Mouse (Mus musculus): Measurements from ENCODE around the gene Igflr1.
A peak's percentile ranks its signal among the peaks of the same experiment; 100 is the strongest.

Igflr1 gene

DNA sequence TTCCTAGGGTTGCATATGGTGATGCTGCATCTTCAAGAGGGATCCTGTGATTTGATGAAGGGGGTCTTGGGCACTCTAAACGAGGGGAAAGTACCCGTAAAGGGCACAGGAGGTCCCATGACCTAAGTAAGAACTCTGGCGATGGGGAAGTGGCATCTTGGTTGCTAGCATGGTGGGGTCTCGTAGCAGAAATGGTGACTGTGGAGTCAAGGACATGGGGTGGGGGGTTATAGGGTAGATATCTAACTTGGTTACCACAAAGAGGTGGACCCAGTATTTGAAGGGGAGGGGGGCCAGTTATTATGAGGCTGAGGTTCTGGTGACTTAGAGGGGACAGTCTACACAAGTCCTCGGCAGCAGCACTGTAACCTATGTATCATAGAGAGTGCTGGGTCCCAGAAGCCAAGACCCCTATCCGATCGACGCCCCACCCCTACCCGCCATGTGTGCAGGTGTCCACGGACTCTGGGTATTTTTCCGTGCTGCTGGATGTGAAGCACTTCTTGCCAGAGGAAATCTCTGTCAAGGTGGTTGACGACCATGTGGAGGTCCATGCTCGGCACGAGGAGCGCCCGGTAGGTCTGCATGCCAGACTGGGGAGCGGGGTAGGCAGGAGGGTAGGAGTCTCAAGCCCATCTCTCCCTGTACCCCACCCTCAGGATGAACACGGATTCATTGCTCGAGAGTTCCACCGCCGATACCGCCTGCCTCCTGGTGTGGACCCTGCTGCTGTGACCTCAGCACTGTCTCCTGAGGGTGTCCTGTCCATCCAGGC lies 11.2 kb upstream of the Igflr1 start:
- DNase-seq (ENCODE audit: low spot score in 2 of 2): no peak

DNA sequence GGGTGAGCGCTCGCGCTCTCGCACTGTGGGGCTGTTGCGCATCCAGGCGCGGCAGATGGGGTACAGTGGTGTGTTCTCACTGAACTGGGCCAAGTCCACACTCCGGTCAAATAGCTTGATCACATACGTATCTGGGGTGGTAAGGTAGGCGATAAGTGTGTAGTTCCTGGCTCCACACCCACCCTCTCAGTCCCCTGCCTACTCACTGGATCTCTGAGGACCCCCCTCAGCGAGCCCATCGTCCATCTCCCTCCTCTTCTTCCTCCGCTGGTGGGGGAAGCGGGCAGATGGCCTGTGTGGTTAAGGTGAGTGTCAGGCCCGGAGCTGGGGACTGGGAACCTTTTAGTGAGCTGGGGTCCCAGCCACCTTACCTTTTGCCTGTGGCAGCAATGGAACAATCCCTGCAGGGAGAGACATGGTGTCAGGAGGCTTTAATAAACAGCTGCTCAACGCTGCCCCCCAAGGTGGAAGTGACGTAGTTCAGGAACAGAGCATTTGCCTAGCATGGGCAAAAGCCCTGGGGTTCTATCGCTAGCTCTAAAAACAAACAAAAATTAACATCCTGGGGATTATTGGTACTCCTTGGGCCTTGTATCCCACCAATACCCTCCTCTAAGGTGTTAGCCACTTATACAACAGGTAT lies 8.2 kb upstream of the Igflr1 start:
- DNase-seq (ENCODE audit: low spot score in 2 of 2): no peak

DNA sequence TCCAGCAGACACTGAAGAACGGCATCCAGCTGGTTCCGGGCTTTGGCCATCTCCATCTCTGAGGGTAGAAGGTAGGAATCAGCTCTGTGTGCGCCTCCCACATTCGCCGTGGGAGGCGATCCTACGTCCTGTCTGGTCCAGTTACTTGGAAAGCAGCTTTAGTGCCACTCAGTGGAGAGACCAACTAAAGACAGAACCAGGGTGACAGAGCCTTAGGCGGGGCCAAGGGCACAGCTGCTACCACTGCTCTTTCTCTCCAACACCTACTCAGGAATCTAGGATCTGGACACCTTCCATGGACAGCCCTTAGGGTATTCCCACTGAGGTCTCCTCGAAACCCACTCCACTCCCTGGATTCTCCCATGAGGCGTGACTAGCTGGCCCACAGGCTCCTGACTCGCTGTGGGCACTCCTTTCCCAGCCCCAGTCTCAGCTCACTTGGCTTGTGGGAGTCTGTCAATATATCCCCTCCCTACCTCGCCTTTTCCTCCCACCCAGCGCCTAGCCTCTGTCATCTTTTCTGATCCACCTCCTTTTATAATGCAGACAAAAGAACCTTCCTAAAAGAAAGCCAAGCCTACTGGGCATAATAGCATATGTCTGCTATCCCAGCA lies 7.2 kb upstream of the Igflr1 start:
- DNase-seq (ENCODE audit: low spot score in 2 of 2): no peak

DNA sequence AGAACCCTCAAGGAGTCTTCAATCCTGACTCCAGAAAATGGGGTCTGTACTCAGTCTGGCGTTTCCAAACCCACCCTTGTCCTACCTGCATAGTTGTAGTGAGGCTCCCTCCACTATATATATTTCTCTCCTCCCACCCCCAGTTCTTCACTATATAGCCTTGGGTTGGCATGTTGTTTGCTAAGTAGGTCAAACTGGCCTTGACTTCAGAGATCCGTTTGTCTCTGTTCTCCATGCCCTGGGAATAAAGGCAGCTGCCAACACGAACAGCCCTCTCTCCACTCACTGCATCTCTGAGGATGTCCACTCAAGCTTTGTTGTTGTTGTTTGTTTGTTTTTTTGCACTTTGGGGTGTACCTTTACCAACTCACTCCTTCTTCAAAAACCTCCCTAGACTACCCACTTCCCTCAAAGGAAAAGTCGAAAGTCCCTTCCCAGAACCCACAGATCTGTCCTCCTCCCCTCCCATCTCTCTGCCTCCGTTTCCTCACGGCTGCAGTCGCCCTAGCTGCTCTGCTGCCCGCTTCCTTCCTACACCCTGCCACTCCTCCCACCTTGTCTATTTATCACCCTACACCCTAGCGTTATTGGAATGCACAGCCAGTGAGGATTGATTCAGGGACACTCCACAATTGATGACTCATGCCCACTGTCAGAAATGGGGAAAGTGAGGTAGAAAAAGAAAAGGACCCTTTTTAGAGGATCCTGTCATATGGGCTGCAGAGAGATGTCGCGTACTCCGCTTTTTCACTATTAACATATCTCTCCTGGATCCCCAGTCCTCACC lies 6.4 kb upstream of the Igflr1 start:
- no peak for DNase-seq (ENCODE audit: low spot score in 2 of 2)

- peak; percentile 97 to 98 for DNase-seq (ENCODE audit: low spot score in 2 of 2)
Measured at GRCm38 (mm10) chr7:30559443-30559954, 5.7 kb upstream of the Igflr1 start, which contains the start of gene Lin37. Gene Lin37, minus strand, starts transcription at chr7:30559838.

DNA sequence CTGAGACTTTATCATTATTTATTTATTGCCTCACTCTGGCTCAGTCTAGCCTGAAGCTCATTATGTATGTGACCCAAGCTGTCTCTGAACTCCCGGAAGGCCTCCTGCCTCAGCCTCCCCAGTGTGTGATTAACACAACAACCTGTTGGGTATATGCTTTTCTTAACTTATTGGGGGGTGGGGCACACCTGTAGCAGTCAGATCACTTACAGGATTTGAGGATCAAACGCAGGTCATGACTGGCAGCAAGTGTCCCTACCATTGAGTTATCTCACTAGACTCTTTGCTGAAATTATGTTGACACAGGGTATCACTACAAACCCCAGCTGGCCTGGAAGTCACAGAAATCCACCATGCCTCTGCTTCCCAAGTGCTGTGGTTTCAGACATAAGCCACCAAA lies 4.9 kb upstream of the Igflr1 start:
- no peak for DNase-seq (ENCODE audit: low spot score in 2 of 2)

DNA sequence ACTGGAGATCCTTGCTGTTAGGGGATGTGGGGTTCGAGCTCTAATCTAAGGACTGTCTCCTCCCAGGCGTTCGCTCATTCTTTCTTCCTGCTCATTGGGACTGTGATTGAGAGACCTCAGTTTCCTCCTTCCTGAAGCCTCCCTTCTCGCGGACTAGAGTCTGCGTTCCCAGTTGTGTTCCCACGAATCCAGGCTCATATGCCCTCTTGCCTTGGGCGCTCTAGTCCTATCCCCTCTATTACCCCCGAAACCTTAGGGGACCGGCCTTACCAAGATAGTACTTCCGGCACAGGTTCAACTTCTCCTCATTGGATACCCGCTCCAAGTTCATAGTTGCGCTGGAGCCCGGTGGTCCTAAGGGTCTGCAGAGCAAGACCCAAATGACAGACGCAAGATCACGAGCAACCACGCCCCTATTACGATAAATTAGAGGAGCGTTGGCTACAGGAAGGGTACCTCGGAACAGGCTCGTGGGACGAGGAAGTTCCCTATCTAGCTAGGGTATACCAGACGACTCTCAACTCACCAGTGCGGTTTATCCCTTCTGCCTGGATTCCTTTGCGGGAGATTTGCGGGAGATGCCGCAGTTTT lies 2.6 kb upstream of the Igflr1 start:
- peak in 1 of 2 experiments; percentile 32 for DNase-seq (ENCODE audit: low spot score in 2 of 2)

DNA sequence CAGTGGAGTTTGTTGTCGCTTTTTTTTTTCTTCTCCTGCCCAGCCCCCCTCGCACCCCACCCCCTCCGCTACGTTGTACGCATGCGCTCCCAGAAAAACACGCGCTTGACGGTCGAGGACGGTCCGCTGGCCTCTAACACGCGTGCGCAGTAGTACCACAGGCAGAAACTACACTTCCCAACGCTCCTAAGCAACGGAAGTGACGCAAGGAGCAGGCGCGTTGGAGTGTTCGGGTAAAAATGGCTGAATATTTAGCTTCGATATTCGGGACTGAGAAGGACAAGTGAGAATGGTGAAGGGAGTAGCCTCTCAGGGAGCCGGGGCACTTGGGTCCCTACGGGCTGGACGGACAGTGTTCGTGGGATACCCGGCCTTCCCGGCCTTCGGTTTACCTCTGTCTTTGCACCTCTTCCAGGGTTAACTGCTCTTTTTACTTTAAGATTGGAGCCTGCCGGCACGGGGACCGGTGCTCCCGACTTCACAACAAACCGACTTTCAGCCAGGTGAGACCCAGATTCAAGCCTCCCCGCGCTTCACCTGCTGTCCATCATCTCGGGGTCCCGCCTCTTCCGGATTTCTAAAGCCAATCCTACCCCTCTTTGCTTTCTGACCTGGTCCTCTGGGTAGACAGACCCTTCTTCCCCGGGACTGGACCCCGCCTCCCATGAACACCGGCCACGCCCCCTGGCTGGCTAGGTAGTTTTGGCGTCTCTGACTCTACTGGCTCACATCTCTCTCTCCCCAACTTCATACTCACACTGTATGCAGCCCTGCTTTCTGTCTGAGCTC lies 1.9 kb upstream of the Igflr1 start, which contains the start of the genes U2af1l4, Gm49396 and Psenen:
Gene U2af1l4, plus strand, starts transcription at position 185 of the 789 bp plus-strand sequence.
Gene Gm49396, plus strand, starts transcription at position 228 of the 789 bp plus-strand sequence.
Gene Psenen, minus strand, starts transcription at position 511 of the 789 bp plus-strand sequence.
- peak; percentile 96 to 98 for DNase-seq (ENCODE audit: low spot score in 2 of 2)

DNA sequence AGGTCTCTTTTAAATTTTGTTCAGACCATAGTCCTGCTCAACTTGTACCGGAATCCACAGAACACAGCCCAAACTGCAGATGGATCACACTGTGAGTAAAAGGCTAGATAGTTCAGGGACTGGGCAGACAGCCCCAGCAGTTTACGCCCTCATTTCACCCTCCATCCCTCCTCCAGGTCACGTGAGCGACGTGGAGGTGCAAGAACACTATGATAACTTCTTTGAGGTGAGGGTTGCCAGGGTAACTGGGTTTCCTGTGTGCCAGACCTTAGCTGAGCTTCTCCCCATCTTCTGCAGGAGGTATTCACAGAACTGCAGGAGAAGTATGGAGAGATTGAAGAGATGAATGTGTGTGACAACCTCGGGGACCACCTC lies 1.3 kb upstream of the Igflr1 start:
- DNase-seq (ENCODE audit: low spot score in 2 of 2): peak; percentile 48 to 58

GRCm38 (mm10) chr7:30566033-30566432 lies 806 bp downstream of the Igflr1 start:
- no peak for DNase-seq (ENCODE audit: low spot score in 2 of 2)

GRCm38 (mm10) chr7:30567555-30567954 lies 2.3 kb downstream of the Igflr1 start:
- DNase-seq (ENCODE audit: low spot score in 2 of 2): no peak

- no peak for DNase-seq (ENCODE audit: low spot score in 2 of 2)
Measured at GRCm38 (mm10) chr7:30572389-30572788, 7.2 kb downstream of the Igflr1 start.

DNA sequence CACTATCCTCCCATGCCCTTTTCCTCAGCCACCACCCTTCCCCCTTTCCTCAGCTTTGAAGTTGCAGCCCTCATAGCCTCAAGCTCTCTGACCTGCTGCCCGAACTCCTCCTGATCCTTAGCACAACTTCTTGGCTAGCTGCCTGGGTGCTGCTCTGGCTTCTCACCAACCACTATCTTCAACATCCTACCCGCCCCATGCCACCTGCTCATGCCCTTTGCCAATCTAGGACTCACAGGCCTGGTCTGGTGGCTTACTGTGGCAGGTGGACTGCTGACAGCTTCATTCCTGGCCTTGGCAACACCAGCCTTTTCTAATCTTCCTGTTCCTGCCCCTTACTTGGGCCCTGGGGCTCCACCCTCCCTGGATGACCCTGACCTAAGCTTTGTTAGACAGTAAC lies 7.7 kb downstream of the Igflr1 start:
- peak; percentile 52 to 67 for DNase-seq (ENCODE audit: low spot score in 2 of 2)

- DNase-seq (ENCODE audit: low spot score in 2 of 2): no peak
Measured at GRCm38 (mm10) chr7:30579950-30580349, 14.7 kb downstream of the Igflr1 start.

GRCm38 (mm10) chr7:30581547-30581946 lies 16.3 kb downstream of the Igflr1 start:
- no peak for DNase-seq (ENCODE audit: low spot score in 2 of 2)

DNA sequence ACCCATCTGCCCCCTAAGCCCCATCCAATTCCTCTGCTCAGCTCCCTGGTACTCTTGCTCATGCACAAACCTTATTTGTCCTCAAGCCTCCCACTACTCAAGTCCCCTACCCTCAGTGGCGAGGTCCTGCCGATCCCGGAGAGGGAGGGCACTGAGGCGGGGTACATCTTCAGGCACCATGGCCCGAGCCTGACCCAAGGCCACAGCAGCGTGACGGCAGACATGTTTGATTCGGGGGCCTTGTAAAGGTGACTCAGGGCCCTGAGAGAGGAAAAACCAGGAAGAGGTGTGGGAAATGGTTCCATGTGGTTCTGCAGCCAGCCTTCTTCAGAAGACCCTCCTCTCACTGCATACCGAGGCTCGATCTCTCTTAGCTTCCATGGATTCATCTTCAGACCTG lies 19.1 kb downstream of the Igflr1 start:
- no peak for DNase-seq (ENCODE audit: low spot score in 2 of 2)

GRCm38 (mm10) chr7:30585170-30585569 lies 19.9 kb downstream of the Igflr1 start:
- DNase-seq (ENCODE audit: low spot score in 2 of 2): no peak

- no peak for DNase-seq (ENCODE audit: low spot score in 2 of 2)
Measured at GRCm38 (mm10) chr7:30586455-30587020, 21.3 kb downstream of the Igflr1 start.

DNA sequence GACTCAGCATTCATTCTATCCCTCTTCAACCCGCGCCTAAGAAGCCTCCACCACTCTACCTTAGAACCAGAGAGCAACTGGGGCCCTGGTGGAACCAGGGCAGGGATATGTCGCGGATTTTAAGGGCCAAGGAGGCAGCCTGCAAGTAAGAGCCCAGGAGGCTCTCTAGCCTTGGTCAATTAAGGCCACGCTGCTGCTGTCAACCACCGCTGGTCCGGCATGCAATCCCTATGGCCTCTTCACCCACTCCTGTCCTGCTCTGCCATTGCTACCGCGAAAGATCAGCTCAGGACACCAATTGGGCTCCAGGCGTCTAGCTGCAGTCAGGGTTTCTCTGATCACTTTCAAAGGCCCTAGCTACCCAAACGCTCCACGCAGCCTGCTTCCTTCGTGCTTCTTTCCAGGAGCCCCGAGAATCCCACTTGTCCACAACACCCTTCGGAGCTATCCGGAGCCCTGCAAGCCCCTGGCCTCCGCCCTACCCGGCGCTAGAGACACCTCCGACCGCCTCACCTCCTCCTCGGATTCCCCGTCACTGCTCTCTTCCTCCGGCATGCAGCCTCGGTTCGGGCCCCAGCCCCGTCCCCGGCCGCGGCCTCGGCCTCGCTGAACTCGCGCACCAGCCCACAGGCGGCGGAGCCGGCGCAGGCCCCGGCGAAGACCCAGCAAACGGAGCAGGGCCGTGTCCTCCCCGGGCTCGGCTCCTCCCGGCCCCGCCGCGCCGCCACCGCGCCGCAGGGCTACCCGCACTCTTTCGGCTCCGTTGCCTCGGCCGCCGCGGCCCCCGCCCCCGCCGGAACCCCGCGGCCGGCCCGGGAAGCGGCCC lies 22.8 kb downstream of the Igflr1 start:
- DNase-seq (ENCODE audit: low spot score in 2 of 2): peak; percentile 38 to 53

Measured in spleen, postnatal 36 days (tissue).